Mouse (Mus musculus) myocyte (in vitro differentiated cells): ENCODE measurements at regions not wholly inside any gene's neighbourhood (a gene's known extent, or its start where the extent isn't known, plus 50 kb on each side); places are given as distances from the start of the nearest gene placed in this dataset.

ENCODE experiments used
- CEBPB ChIP-seq: IDR thresholded peaks from 2 replicates; pipeline ENCODE4 v1.6.1; 2011; ENCODE audit warnings: mild to moderate bottlenecking, moderate library complexity; ENCODE audit not compliant: poor library complexity, insufficient read depth, severe bottlenecking
- E2F4 ChIP-seq: IDR thresholded peaks from one replicate; pipeline ENCODE4 v1.6.1; 2011; ENCODE audit warnings: mild to moderate bottlenecking, control low read depth, moderate library complexity; ENCODE audit not compliant: insufficient read depth
- MAX ChIP-seq: IDR thresholded peaks from one replicate; pipeline ENCODE4 v1.6.1; 2011; ENCODE audit warnings: low read depth, mild to moderate bottlenecking, control low read depth
- MYOD1 ChIP-seq, 3 experiments: IDR thresholded peaks; one replicate each; pipeline ENCODE4 v1.6.1; 2011; ENCODE audit warnings: control low read depth in 2 of 3, low read depth in 2 of 3, mild to moderate bottlenecking in 2 of 3, moderate library complexity in 1 of 3; ENCODE audit not compliant: insufficient read length in 2 of 3, control insufficient read depth in 1 of 3
- MYOG ChIP-seq, 3 experiments: IDR thresholded peaks; one replicate each; pipeline ENCODE4 v1.6.1; 2011; ENCODE audit warnings: control low read depth in 2 of 3, low read depth in 2 of 3, mild to moderate bottlenecking in 2 of 3; ENCODE audit not compliant: insufficient read length in 2 of 3, control insufficient read depth in 1 of 3, insufficient read depth in 1 of 3
- POLR2A ChIP-seq: IDR thresholded peaks from one replicate; pipeline ENCODE4 v1.6.1; 2011; ENCODE audit warnings: low read depth, mild to moderate bottlenecking, control low read depth, moderate library complexity; ENCODE audit not compliant: insufficient read length
- POLR2AphosphoS2 ChIP-seq: IDR thresholded peaks from one replicate; pipeline ENCODE4 v1.6.1; 2011; ENCODE audit warnings: low read depth, control low read depth; ENCODE audit not compliant: insufficient read length
- REST ChIP-seq: IDR thresholded peaks from one replicate; pipeline ENCODE4 v1.6.1; 2011; ENCODE audit warnings: mild to moderate bottlenecking, control low read depth, moderate library complexity; ENCODE audit not compliant: insufficient read depth, insufficient read length
- TCF12 ChIP-seq: IDR thresholded peaks from one replicate; pipeline ENCODE4 v1.6.1; 2011; ENCODE audit warnings: mild to moderate bottlenecking, control low read depth; ENCODE audit not compliant: poor library complexity, insufficient read depth, severe bottlenecking
- TCF3 ChIP-seq: IDR thresholded peaks from one replicate; pipeline ENCODE4 v1.6.1; 2011; ENCODE audit warnings: low read depth, control low read depth; ENCODE audit not compliant: insufficient read length
- USF1 ChIP-seq: IDR thresholded peaks from one replicate; pipeline ENCODE4 v1.6.1; 2011; ENCODE audit warnings: low read depth, mild to moderate bottlenecking, control low read depth, moderate library complexity

DNA sequence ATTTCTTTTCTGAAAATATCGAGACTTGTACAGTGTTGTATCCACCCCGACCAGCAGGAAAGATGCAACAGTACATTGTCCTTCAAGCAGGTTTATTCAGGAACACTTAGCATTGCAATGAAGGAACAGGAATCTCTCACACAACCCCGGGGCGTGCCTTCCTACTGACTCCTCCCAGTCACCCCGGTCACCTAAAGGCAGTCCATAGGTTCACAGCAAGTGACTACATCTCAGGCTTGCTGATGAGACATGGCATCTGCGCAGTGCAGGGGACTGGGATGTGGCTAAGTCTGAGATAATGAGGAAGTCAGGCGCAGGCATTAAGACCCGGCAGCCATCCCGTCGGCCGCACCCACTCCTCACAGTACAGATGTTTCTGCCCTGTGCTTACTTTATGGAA lies 454.8 kb upstream of the Tusc1 start:
- TF ChIP-seq POLR2A (no peak), MYOG (IDR thresholded peaks at IDR 0.05; ENCODE audit: control insufficient read depth in 1 of 3, insufficient read depth in 1 of 3, insufficient read length in 2 of 3, low read depth in 2 of 3) (no peak), TCF12 (no peak), REST (no peak), POLR2AphosphoS2 (no peak), E2F4 (no peak), MYOD1 (IDR thresholded peaks at IDR 0.05; ENCODE audit: control insufficient read depth in 1 of 3, insufficient read length in 2 of 3, low read depth in 2 of 3) (no peak), USF1 (no peak), MAX (no peak), CEBPB (no peak), TCF3 (no peak)
